Mouse (Mus musculus): Measurements from ENCODE around the gene Plet1. TPM values are rescaled to one million over a fixed set of nuclear protein-coding genes. Genes with fewer than 3 reads are reported as not detected.

The Plet1 gene
- 2.7 and 7.1 TPM in 2 replicates for polyA plus RNA-seq (2014; fragmentation: Nextera tagmentation; extraction: Ambion mirVana)

GRCm38 (mm10) chr9:50494311-50494710 lies at the start of gene Plet1:
Gene Plet1 (plus strand): TSS chr9:50494525.
- Histone ChIP-seq H3K36me3 (ENCODE audit: control insufficient read depth, insufficient read depth, low read length) (no peaks in the 10 kb centered on the region), H3K9me3 (ENCODE audit: control insufficient read depth, low read length) (no peaks in the 10 kb centered on the region), H3K27ac (replicated peaks; ENCODE audit: low read depth, low read length) (no peak within 1 kb of the TSS), H3K4me3 (ENCODE audit: low read depth, low read length) (no peak within 1 kb of the TSS), H3K27me3 (replicated peaks; ENCODE audit: control insufficient read depth, insufficient read depth, low read length) (no peaks in the 10 kb centered on the region), H3K4me2 (ENCODE audit: low read depth, low read length) (no peak within 1 kb of the TSS), H3K9ac (ENCODE audit: low read depth, low read length) (no peak within 1 kb of the TSS), H3K4me1 (ENCODE audit: control insufficient read depth, insufficient read depth, low read length) (peaks cover 12% of the 10 kb centered on the region)
- 80% methylated on average over 6 of the region's 6 CpGs for WGBS
- no peak for DNase-seq (ENCODE audit: low spot score)
- no peak for ATAC-seq (ENCODE audit: low read depth)

DNA sequence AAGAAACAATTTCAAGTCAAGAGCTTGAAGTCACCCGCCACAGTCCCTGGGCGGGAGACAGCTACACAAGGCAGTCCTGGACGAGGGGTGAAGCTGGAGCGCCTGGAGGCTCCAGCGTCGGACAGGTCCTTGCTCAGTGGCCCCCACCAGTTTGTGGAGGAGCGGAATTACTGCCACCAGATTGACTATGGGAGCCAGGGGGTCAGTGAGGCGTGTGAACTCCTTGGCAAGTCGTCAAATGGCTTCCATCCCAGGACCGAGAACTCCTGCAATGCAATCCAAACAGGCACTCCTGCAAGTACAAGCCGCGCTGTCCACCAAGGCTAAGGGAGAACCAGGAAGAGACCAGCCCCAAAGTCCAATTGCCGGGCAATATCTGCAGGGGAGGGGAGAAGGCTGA lies 45.3 kb upstream of the Plet1 start:
- no peak overlapping the region for H3K9ac ChIP-seq (ENCODE audit: low read depth, low read length)
- H3K9me3 ChIP-seq (ENCODE audit: control insufficient read depth, low read length) = no peaks in the 10 kb centered on the region
- H3K4me2 ChIP-seq (ENCODE audit: low read depth, low read length) = no peak overlapping the region
- no peaks in the 10 kb centered on the region for H3K27me3 ChIP-seq (replicated peaks; ENCODE audit: control insufficient read depth, insufficient read depth, low read length)
- 66% methylated on average over 13 of the region's 13 CpGs for WGBS
- no peaks in the 10 kb centered on the region for H3K4me1 ChIP-seq (ENCODE audit: control insufficient read depth, insufficient read depth, low read length)
- ATAC-seq (ENCODE audit: low read depth) = no peak
- H3K36me3 ChIP-seq (ENCODE audit: control insufficient read depth, insufficient read depth, low read length) = no peaks in the 10 kb centered on the region
- DNase-seq (ENCODE audit: low spot score) = no peak
- no peak overlapping the region for H3K27ac ChIP-seq (replicated peaks; ENCODE audit: low read depth, low read length)
- H3K4me3 ChIP-seq (ENCODE audit: low read depth, low read length) = no peak overlapping the region

GRCm38 (mm10) chr9:50451456-50452218 lies 42.7 kb upstream of the Plet1 start:
- H3K27ac ChIP-seq (replicated peaks; ENCODE audit: low read depth, low read length) = no peak overlapping the region; the same call in 1 of the 2 replicates
- H3K9me3 ChIP-seq (ENCODE audit: control insufficient read depth, low read length) = no peaks in the 10 kb centered on the region
- H3K4me3 ChIP-seq (ENCODE audit: low read depth, low read length) = no peak overlapping the region
- no peaks in the 10 kb centered on the region for H3K27me3 ChIP-seq (replicated peaks; ENCODE audit: control insufficient read depth, insufficient read depth, low read length)
- H3K4me1 ChIP-seq (ENCODE audit: control insufficient read depth, insufficient read depth, low read length) = no peaks in the 10 kb centered on the region
- WGBS = 50% methylated on average over 9 of the region's 9 CpGs
- H3K9ac ChIP-seq (ENCODE audit: low read depth, low read length) = no peak overlapping the region
- no peaks in the 10 kb centered on the region for H3K36me3 ChIP-seq (ENCODE audit: control insufficient read depth, insufficient read depth, low read length)
- peak; percentile 84 for ATAC-seq (ENCODE audit: low read depth)
- DNase-seq (ENCODE audit: low spot score) = peak; percentile 81
- 0 out of 2 replicates have a peak overlapping the region, but pooled peaks have one; percentile 8 for H3K4me2 ChIP-seq (ENCODE audit: low read depth, low read length)

GRCm38 (mm10) chr9:50452303-50452775 lies 42.0 kb upstream of the Plet1 start:
- no peaks in the 10 kb centered on the region for H3K27me3 ChIP-seq (replicated peaks; ENCODE audit: control insufficient read depth, insufficient read depth, low read length)
- H3K9me3 ChIP-seq (ENCODE audit: control insufficient read depth, low read length) = no peaks in the 10 kb centered on the region
- H3K4me3 ChIP-seq (ENCODE audit: low read depth, low read length) = no peak overlapping the region
- H3K4me2 ChIP-seq (ENCODE audit: low read depth, low read length) = peak overlapping the region; percentile 39
- 17% methylated on average over 10 of the region's 10 CpGs for WGBS
- H3K9ac ChIP-seq (ENCODE audit: low read depth, low read length) = peak overlapping the region; percentile 25; the same call in 1 of the 2 replicates
- H3K4me1 ChIP-seq (ENCODE audit: control insufficient read depth, insufficient read depth, low read length) = no peaks in the 10 kb centered on the region
- no peak overlapping the region for H3K27ac ChIP-seq (replicated peaks; ENCODE audit: low read depth, low read length)
- peak; percentile 79 for ATAC-seq (ENCODE audit: low read depth)
- H3K36me3 ChIP-seq (ENCODE audit: control insufficient read depth, insufficient read depth, low read length) = no peaks in the 10 kb centered on the region
- DNase-seq (ENCODE audit: low spot score) = peak; percentile 91

DNA sequence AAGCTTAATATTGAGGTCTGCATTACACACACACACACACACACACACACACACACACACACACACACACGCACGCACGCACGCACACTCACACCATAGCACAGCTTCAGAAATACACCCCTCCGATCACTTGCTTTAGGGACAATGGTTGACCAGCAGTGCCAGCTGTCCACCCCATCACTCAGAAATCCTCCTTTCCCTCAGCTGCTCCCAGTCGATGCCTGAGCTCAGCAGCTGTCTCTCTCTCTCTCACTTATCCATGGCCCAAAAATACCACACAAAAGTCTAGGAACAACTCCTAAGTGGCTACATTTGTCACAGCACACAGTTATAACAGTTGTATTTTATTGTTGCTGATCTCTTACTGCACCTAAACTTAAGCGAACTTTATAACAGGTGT lies 36.7 kb upstream of the Plet1 start:
- Histone ChIP-seq H3K9ac (ENCODE audit: low read depth, low read length) (no peak overlapping the region), H3K4me3 (ENCODE audit: low read depth, low read length) (no peak overlapping the region), H3K36me3 (ENCODE audit: control insufficient read depth, insufficient read depth, low read length) (no peaks in the 10 kb centered on the region), H3K4me2 (ENCODE audit: low read depth, low read length) (no peak overlapping the region), H3K9me3 (ENCODE audit: control insufficient read depth, low read length) (no peaks in the 10 kb centered on the region), H3K27ac (replicated peaks; ENCODE audit: low read depth, low read length) (0 out of 2 replicates have a peak overlapping the region, but pooled peaks have one; percentile 39), H3K4me1 (ENCODE audit: control insufficient read depth, insufficient read depth, low read length) (no peaks in the 10 kb centered on the region), H3K27me3 (replicated peaks; ENCODE audit: control insufficient read depth, insufficient read depth, low read length) (no peaks in the 10 kb centered on the region)
- WGBS = 85% methylated on average over 7 of the region's 7 CpGs
- ATAC-seq (ENCODE audit: low read depth) (peak; percentile 68; the same call in 1 of the 2 replicates), DNase-seq (ENCODE audit: low spot score) (peak; percentile 67)

GRCm38 (mm10) chr9:50459537-50459936 lies 34.8 kb upstream of the Plet1 start:
- Histone ChIP-seq H3K4me3 (ENCODE audit: low read depth, low read length) (no peak overlapping the region), H3K36me3 (ENCODE audit: control insufficient read depth, insufficient read depth, low read length) (no peaks in the 10 kb centered on the region), H3K4me1 (ENCODE audit: control insufficient read depth, insufficient read depth, low read length) (no peaks in the 10 kb centered on the region), H3K27me3 (replicated peaks; ENCODE audit: control insufficient read depth, insufficient read depth, low read length) (no peaks in the 10 kb centered on the region), H3K9ac (ENCODE audit: low read depth, low read length) (no peak overlapping the region), H3K4me2 (ENCODE audit: low read depth, low read length) (no peak overlapping the region), H3K27ac (replicated peaks; ENCODE audit: low read depth, low read length) (no peak overlapping the region), H3K9me3 (ENCODE audit: control insufficient read depth, low read length) (no peaks in the 10 kb centered on the region)
- no peak for DNase-seq (ENCODE audit: low spot score)
- WGBS = 39% methylated on average over 2 of the region's 2 CpGs
- ATAC-seq (ENCODE audit: low read depth) = no peak

- Histone ChIP-seq H3K9me3 (ENCODE audit: control insufficient read depth, low read length) (no peaks in the 10 kb centered on the region), H3K4me2 (ENCODE audit: low read depth, low read length) (peak overlapping the region; percentile 44), H3K4me1 (ENCODE audit: control insufficient read depth, insufficient read depth, low read length) (no peaks in the 10 kb centered on the region), H3K4me3 (ENCODE audit: low read depth, low read length) (peak overlapping the region; percentile 12; the same call in 1 of the 2 replicates), H3K9ac (ENCODE audit: low read depth, low read length) (peak overlapping the region; percentile 45; the same call in 1 of the 2 replicates), H3K27me3 (replicated peaks; ENCODE audit: control insufficient read depth, insufficient read depth, low read length) (no peaks in the 10 kb centered on the region), H3K36me3 (ENCODE audit: control insufficient read depth, insufficient read depth, low read length) (no peaks in the 10 kb centered on the region), H3K27ac (replicated peaks; ENCODE audit: low read depth, low read length) (no peak overlapping the region)
- ATAC-seq (ENCODE audit: low read depth) (no peak), DNase-seq (ENCODE audit: low spot score) (peak; percentile 75)
- WGBS = 38% methylated on average over 19 of the region's 19 CpGs
Measured at GRCm38 (mm10) chr9:50462494-50463204, 31.7 kb upstream of the Plet1 start.

DNA sequence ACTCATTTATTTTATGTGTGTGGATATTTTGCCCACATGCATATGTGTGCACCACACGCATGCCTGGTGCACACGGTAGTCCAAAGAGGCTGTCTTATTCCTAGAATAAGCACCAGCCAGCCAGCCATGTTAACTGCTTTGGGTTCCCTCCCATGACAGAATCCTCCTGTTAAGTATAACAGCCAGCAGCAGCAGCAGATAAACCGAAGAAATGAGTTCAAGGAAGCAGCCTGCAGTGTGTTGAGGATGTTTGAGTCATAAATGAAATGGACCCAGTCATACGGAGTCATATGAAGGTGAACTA lies 31.2 kb upstream of the Plet1 start:
- no peak for DNase-seq (ENCODE audit: low spot score)
- Histone ChIP-seq H3K27me3 (replicated peaks; ENCODE audit: control insufficient read depth, insufficient read depth, low read length) (no peaks in the 10 kb centered on the region), H3K27ac (replicated peaks; ENCODE audit: low read depth, low read length) (no peak overlapping the region), H3K4me2 (ENCODE audit: low read depth, low read length) (peak overlapping the region; percentile 44), H3K9me3 (ENCODE audit: control insufficient read depth, low read length) (no peaks in the 10 kb centered on the region), H3K36me3 (ENCODE audit: control insufficient read depth, insufficient read depth, low read length) (no peaks in the 10 kb centered on the region), H3K9ac (ENCODE audit: low read depth, low read length) (no peak overlapping the region), H3K4me3 (ENCODE audit: low read depth, low read length) (no peak overlapping the region), H3K4me1 (ENCODE audit: control insufficient read depth, insufficient read depth, low read length) (no peaks in the 10 kb centered on the region)
- WGBS = 42% methylated on average over 4 of the region's 4 CpGs
- ATAC-seq (ENCODE audit: low read depth) = no peak
